Mouse (Mus musculus) CH12.LX (cell line): ENCODE results near the gene Cdk13.

ENCODE experiments used
- BHLHE40 ChIP-seq: IDR thresholded peaks from 2 replicates; pipeline ENCODE4 v1.6.1; 2011; ENCODE audit warnings: mild to moderate bottlenecking, low read depth, low read length, improper control_type of control experiment
- CTCF ChIP-seq, 2 experiments: IDR thresholded peaks in 1 of 2; conservative IDR thresholded peaks in 1 of 2; 2 replicates each; pipeline ENCODE4 v1.5.1; 2011 to 2012; ENCODE audit warnings: low read depth in 2 of 2, low read length in 2 of 2, improper control_type of control experiment in 1 of 2, inconsistent platforms in 1 of 2, mild to moderate bottlenecking in 1 of 2, moderate library complexity in 1 of 2
- ELF1 ChIP-seq: IDR thresholded peaks from 2 replicates; pipeline ENCODE4 v1.6.1; 2014; ENCODE audit warnings: low read depth, mild to moderate bottlenecking, inconsistent platforms, low read length, improper control_type of control experiment
- JUN ChIP-seq: IDR thresholded peaks from 2 replicates; pipeline ENCODE4 v1.6.1; 2011; ENCODE audit warnings: low read depth, mild to moderate bottlenecking, low read length, improper control_type of control experiment, moderate library complexity; ENCODE audit not compliant: insufficient read depth
- KAT2A ChIP-seq: IDR thresholded peaks from 2 replicates; pipeline ENCODE4 v1.6.1; 2012; ENCODE audit warnings: low read length, improper control_type of control experiment, inconsistent platforms; ENCODE audit not compliant: insufficient replicate concordance
- MAX ChIP-seq: IDR thresholded peaks from 2 replicates; pipeline ENCODE4 v1.6.1; 2011; ENCODE audit warnings: low read length, improper control_type of control experiment
- MEF2A ChIP-seq: IDR thresholded peaks from 2 replicates; pipeline ENCODE4 v1.6.1; 2014; ENCODE audit warnings: low read depth, mild to moderate bottlenecking, inconsistent platforms, low read length, improper control_type of control experiment, borderline replicate concordance
- POLR2A ChIP-seq: IDR thresholded peaks from 2 replicates; pipeline ENCODE4 v1.6.1; 2011; ENCODE audit warnings: low read depth, mild to moderate bottlenecking, improper control_type of control experiment, low read length
- POLR2AphosphoS2 ChIP-seq: IDR thresholded peaks from 2 replicates; pipeline ENCODE4 v1.6.1; 2011; ENCODE audit warnings: low read depth, low read length, improper control_type of control experiment
- RAD21 ChIP-seq: IDR thresholded peaks from 2 replicates; pipeline ENCODE4 v1.6.1; 2011; ENCODE audit warnings: low read depth, mild to moderate bottlenecking, low read length, improper control_type of control experiment, moderate library complexity
- ZKSCAN1 ChIP-seq: IDR thresholded peaks from 2 replicates; pipeline ENCODE4 v1.6.1; 2012; ENCODE audit warnings: low read depth, inconsistent platforms, low read length, improper control_type of control experiment, borderline replicate concordance

- TF ChIP-seq CTCF (conservative IDR thresholded peaks at IDR 0.05 in 1 of 2, IDR thresholded peaks at IDR 0.05 in 1 of 2; ENCODE audit: low read depth in 2 of 2, low read length in 2 of 2) = no peak
- no peak for TF ChIP-seq RAD21
- TF ChIP-seq POLR2A = no peak
- no peak for TF ChIP-seq KAT2A
- TF ChIP-seq POLR2AphosphoS2 = no peak
- no peak for TF ChIP-seq MEF2A
- TF ChIP-seq ZKSCAN1 = no peak
- TF ChIP-seq ELF1 = no peak
- no peak for TF ChIP-seq BHLHE40
- TF ChIP-seq JUN = no peak
- TF ChIP-seq MAX = no peak
Observed at GRCm38 (mm10) chr13:17776303-17776702, 28.6 kb downstream of the Cdk13 start.
